Mouse (Mus musculus): Measurements from ENCODE around the gene Kat6b. TPM values are rescaled to one million over a fixed set of nuclear protein-coding genes. Genes with fewer than 3 reads are reported as not detected.

Gene Kat6b
- total RNA-seq, 2 experiments from 2014 or later: 17.6 to 22.7 TPM

DNA sequence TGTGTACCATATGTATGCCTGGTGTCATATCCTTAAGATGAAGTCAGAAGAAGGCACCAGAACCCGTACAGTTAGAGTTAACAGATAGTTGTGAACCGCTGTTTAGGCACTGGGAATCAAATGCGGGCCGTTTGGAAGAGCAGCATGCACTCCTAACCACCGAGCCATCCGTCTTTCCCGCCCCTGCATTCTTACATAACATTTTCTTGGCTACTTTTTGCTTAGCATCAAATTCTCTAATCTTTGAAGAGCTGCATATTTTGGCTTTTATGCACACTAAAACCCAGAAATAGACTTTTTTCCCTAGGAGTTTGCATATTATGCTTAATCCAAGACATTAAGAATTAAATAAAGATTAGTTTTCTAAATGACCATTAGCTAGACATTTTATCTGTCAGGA, 69.3 kb downstream of the Kat6b start:
- DNase-seq: no peak
- intact Hi-C loops (cut with DNase I): no loop called here

DNA sequence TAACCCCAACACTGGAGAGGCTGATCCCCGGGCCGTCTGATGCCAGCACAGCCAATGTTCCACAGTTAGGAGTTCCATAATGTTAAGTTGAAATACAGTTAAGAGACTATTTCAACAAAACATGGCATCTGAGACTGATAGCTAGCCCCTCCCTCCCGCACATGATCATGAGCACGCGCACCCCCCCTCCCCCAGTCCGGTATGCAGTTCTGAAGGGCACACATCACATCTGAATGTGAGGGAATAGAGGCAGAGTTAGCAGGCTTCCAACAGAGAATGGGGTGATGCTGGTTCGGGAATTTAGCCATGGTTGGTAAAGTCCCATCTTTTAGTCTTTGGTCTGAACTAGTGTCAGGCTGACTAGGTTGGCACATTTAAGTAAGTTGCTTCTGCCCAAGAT, 70.4 kb downstream of the Kat6b start:
- DNase-seq: no peak
- intact Hi-C loops (cut with DNase I): no loop called here

DNA sequence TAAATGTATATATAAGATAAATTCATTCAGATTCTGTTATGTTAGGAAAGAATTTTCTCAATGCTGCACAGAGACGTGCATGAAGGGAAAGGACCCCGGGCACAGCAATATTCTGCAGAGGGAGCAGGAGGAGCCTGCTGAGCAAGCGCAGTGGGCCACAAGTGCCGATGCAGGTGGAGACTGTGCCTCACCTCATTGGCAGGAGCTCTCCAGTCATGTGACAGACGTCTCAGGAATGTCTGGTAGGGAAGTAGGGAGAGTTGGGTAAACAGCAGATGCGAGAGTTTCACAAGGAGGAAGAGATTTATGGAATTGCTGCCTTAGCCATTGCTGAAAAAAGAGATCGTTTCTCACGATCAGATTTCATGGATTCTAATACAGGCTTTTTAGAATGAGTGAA, 71.7 kb downstream of the Kat6b start:
- no peak for DNase-seq
- intact Hi-C loops (cut with DNase I): no loop called here

DNA sequence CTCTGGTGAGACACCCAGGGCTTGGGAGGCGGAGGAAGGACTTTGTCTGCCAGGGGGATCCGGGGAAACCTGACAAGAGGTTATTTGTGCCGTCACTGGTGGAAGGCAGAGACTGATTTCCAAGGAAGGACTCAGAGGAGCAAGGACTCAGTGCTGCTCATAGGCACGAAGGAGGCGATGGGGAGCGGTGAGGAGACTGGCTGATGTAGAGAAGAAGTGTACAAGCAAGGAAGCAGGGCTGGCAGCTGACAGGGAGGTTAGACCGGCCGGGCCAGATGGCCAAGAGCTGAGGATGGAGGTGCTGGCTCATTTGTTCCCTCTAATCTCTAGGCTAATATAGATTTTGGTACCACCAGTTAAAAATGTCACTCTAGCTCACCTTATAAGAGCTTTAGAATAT, 72.8 kb downstream of the Kat6b start:
- DNase-seq: no peak
- intact Hi-C loops (cut with DNase I): no loop called here

DNA sequence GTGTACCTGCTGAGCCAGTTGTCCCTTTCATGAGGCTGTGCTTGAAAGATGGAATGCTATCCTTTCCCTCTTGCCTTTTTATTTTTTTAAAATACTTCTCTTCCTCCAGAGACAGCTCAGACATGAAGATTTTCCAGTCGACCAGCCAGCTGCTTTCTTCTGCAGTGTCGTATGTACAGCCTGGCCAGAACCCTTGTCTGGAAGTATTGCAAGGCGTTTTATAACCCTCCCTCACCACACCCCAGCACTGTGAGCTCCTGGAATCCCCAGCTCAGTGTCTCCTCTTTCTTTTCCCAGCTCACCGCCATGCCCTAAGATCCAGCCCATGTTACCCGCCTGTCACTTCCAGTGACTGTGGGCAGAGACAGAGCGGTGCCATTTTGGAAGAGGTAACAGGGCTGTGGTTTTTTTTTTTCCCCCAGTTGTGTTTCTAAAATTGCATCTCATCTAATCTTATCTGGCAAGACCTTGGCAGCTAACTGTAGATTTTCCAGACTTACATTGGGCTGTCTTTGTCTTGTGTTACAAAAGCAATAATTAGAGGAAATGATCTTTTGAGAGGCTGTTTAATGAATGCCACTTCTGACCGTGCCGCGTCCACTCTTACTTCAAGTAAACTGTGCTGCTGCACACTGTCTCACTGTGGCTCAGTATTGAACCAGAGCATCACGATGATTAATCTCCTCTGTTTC, 77.4 kb downstream of the Kat6b start:
- intact Hi-C loops (cut with DNase I): no loop called here
- peak; percentile 31 for DNase-seq

DNA sequence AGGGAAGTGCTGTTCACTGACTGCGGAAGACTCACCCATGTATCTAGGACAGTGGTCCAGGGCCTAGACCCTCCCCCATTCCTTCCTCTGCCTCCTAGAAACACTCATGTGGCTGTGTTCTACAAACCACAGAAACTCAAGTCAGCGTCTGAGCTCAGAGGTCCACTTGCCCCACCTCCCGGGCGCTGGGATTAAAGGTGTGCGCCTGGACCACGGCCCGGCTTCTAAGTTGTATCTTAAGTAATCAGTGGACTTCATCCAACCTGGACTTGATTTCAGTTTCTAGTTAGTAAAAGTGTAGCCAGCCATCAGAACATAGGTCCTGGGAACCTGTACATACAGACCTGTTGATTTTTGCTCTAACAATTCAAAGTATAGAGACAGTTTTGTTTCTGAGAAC, 78.2 kb downstream of the Kat6b start:
- no peak for DNase-seq
- intact Hi-C loops (cut with DNase I): no loop called here

DNA sequence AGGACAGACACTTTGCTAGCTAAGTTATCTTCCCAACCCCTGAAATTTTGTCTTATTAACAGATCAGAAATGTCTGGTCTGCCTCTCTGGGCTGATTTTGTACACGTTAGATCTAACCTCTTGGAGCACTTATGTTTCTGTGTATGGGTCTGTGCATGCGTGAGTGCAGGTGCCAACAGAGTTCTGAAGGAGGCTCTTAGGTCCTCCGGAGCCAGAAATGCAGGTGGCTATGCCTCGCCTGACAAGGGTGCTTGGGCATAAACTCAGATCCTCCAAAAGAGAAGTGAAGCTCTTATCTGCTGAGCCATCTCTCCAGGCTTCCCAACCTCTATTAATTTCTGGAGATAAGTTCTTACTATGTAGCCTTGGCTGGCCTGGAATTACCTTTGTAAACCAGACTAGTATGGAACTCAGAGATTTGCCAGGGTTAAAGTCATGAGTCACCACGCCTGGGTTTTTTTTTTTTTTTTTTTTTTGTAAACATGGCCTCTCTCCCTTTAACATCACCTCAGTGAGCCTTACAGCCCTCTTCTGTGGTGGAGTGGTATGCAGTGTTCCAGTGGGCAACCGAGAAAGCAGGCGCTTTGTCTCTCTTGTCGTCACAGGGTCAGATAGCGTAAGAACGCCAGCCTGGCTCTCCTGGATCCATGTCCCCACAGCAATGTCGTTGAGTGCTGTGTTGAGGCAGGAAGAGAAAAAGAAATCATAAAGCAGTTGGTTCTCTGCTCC, 79.4 kb downstream of the Kat6b start:
- DNase-seq: no peak
- intact Hi-C loops (cut with DNase I): no loop called here

DNA sequence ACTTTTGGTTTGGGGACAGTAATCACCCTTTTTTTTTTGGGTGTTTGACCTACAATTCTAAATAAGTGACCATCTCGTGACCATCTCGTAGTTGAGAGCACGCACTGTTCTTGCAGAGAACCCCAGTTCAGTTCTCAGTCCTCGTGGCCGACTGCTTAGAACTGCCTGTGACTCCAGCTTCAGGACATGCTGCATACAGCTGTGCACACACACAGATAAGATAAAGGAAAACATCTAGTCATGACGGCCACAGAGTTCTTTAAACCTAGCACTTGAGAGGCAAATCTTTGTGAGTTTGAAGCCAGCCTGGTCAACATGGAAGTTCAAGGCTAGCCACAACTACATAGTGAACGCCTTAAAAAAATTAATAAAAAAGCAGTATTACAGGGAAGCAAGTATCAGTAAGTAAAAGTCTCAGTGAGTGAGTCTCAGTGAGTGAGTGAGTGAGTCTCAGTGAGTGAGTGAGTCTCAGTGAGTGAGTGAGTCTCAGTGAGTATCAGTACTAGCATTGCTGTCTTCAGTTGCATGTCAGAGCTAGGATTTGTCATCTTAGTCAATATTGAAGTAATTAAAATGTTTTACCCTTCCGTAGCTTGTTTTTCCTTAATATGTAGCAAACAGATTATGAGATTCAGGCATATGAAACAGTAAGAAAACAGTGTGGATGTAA, 80.3 kb downstream of the Kat6b start:
- no peak for DNase-seq
- intact Hi-C loops (cut with DNase I): no loop called here

DNA sequence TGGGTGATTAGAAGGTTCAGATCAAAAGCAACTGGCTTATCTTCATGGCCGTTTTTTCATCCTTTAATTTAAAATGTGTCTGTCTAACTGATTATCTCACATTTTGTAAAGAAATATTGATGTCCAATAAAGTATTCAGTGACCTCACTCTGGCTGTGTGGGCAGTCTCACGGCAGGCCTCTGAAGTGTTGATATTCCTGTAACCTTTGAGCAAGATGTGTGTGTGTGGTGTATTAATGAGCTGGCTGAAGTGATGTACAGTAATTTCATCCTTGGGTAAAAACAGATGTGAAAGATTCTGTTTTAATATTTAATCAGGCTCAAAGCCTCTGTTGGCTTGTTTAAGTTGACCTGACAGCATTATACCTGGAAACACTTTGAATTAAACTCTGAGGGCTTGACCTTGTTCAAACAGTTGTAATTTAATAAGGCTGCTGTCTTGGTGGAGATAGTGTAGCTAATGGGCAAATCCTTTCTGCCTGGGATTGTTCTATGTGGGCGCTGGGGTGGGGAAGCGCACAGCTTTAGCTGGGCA, 82.4 kb downstream of the Kat6b start:
- intact Hi-C loops (cut with DNase I): no loop called here
- no peak for DNase-seq

DNA sequence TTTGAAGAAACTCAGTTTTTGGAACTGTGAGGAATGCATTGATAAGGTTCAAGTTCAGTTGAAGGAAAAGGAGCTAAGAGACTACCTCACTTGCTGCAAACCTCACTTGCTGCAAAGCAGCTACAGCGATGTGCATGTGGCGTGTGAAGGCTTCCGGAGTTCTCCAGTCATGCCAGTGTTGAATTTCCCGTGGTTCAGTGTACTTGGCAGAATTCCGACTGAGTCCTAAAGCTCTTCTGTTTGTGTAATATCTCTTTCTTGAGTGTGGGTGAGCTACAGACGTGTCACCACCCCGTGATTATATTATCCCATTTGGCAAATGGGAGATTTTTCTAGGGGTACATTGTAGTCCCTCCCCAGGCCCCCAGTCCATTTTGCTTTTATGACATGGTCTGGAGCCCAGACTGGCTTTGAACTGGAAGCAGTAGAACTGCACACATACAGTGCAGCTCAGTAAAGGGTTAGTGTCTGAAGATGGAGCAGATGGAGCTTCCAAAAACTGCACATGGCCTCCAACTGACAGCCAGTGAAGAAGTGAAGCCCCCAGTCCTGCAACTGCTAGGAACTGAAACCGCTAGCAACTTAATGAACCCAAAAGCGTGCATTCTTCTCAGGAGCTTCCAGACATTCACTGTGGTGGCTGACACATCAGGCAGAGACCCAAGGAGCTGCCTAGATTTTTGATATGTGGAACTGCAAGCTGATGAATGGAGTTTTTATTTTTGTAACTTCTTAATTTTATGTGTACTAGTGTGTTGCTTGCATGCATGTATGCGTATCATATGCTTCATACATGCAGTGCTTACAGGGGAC, 84.5 kb downstream of the Kat6b start:
- DNase-seq: no peak
- intact Hi-C loops (cut with DNase I): no loop called here

DNA sequence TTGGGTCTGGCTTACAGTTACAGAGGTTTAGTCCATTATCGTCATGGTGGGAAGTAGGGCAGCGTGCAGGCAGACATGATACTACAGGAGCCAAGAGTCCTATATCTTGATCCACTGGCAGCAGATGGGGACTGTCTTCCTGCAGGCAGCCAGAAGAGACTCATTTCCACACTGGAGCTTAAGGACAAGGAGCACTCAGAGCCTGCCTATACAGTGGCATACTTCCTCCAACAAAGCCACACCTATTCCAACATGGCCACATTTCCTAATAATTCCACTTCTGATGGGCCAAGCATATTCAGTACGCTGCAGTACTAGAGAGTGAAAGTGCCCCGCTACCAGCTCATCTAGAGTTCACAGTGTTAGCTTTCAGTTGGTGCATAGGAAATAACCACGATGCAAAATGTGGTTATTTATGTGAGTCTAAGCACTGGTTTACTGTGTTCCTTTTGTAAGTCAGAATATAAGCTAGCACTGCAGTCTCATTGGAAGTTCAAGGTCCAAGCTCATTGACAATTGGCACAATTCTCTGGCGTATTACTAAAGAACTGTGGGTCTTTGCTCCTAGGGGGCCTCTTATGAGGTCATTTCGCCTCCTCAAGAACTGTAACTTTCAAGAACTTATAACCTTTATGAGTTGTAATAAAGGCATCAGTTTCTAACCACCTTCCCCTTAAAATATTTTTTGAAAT, 86.2 kb downstream of the Kat6b start:
- intact Hi-C loops (cut with DNase I): no loop called here

DNA sequence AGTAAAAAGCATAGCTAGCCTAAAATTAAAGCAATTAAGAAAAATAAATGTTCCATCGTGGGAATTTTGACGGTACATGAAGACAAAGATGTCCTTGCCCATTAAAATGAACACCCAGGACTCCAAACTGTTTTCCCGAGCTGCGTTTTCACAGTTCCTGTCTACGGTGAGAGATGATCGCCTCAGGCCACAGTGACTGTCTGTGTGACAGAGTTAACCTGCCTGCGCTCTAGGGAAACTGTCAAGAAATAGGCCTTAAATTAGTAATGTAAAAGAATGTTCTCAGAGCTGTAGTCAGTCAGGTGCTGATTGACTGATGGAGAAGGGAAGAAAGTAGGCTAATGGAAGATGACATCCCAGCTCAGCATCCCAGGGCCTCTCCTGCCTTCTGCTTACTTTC, 87.6 kb downstream of the Kat6b start:
- intact Hi-C loops (cut with DNase I): no loop called here
- no peak for DNase-seq

More for the DNA sequence above, 86.2 kb downstream of the Kat6b start:
- DNase-seq: no peak

DNA sequence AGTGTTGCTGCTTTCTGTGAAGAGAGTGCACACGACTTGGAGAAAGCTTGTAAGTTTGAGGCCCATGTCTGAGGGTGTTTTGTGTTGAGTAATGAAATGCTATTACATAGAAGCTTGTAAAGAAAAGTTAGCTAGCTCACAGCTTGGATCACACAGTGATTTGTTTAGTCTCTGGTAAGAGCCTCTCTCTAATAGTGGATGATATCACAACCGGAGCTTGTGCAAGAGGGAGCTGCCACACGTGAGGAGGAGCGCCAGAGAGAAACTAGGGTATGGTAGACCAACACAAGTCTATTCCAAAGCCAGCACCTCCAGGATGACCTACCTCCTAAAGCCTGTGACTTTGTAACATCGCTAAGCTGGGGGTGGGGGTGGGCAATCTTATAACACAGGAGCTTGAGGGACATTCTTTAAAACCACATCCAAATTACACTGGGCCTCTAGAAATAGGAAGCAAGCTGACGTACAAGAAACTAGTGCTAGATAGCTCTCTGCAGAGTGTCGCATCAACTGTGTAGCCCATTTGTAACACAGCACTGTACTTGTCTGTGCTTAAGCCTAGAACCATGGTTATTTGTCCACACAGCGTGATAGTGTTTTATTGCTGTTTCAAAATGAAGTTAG, 93.6 kb downstream of the Kat6b start:
- DNase-seq: no peak

DNA sequence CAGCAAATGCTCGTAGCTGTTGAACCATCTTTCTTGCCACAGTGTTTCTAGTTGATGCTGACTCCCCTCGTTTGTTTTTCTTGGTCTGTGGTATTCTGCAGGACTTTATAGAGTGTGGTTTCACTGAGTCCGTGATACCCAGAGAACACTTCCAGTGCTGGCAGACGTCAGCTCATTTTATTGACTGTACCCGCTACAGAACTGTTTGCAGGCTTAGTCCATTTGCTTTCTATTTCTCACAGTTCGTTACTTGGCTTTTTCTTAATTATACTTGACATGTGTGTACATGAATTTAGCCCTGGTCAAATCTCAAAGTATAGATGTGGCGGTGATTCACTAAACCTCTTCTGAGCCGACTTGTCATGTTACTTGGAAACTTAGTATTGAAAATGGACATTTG, 95.6 kb downstream of the Kat6b start:
- no peak for DNase-seq
- intact Hi-C loops (cut with DNase I): no loop called here

More for the DNA sequence above, 93.6 kb downstream of the Kat6b start:
- intact Hi-C loops (cut with DNase I): no loop called here

DNA sequence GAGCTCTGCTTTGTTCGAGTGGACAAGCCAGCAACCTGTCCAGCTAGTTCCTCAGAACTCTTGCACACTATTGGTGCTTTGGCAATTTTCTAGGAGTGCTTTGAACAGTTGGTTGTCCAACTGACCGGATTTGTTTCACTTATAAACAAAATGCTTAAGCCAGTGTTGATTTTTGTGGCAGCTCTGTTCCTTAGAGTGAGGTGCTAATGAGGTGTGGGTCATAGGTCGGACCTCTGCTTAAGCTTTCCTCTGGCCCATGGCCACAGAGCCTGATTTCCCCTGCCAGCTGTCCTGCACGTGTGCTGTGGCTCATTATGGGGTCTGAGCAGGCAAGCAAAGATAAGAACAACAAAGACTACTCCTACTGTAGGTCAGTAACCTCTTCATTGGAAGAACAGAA, 100.0 kb downstream of the Kat6b start:
- DNase-seq: no peak
- intact Hi-C loops (cut with DNase I): loop anchor here (10.0 kb wide), 1 partner anchor 86 kb away; no protein-coding TSS in a partner anchor

DNA sequence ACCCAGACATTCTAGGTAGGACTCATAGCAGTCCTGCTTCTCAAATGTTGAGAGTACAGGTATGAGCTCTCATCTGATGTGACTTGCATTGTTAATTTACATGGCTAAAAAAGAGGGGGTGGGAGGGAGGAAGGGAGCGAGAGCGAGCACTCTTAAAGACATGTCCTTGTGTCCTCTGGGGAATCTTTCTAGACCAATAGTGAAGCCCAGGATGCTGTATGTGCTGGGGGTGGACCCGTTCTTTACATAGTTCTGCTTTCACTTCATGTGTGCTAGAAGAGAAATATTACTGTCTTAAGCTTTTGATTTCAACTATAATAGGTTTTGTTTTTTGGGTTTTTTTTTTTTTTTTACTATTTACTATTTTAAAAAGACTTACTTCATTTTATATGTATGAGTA, 101.1 kb downstream of the Kat6b start:
- no peak for DNase-seq
- intact Hi-C loops (cut with DNase I): loop anchor here (10.0 kb wide), 1 partner anchor 88 kb away; no protein-coding TSS in a partner anchor

DNA sequence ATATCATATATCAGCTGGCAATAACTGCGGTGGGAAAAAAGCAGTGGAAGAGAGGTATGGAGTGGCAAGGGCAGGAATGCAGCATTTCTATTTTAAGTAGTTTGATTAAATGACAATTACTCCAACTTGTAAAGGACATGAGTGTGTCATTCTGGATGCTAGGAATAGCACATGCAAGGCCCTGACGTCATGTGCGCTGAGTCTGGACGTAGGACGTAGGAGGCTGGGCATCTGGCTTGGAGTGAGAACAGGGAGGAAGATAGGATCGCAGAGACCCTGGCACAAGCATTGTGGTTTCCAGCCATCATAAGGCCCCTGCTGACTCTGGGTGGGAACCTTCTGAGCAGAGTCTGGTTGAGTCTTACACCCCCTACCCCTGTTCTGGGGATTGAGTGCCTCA, 101.8 kb downstream of the Kat6b start:
- DNase-seq: no peak
- intact Hi-C loops (cut with DNase I): loop anchor here (10.0 kb wide), 1 partner anchor 88 kb away; no protein-coding TSS in a partner anchor

DNA sequence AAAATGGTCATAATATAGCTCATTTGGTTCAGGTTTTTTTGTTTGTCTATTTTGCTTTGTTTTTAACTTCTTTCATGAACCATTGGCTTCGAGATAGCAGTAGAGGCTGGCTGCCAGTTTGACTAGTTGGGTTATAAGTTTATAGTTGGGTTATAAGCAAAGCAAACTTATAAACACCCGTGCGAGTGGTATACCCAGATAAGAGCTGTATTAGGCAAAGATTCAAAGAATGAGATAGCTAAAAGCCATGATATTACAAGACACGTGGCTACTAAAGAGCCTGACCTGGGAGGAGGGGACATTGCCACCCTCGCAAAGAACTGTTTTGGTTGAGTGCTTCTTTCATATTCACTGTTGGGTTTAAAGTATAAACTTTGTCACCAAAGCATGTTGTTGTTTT, 102.6 kb downstream of the Kat6b start:
- no peak for DNase-seq
- intact Hi-C loops (cut with DNase I): loop anchor here (10.0 kb wide), 1 partner anchor 89 kb away; no protein-coding TSS in a partner anchor

DNA sequence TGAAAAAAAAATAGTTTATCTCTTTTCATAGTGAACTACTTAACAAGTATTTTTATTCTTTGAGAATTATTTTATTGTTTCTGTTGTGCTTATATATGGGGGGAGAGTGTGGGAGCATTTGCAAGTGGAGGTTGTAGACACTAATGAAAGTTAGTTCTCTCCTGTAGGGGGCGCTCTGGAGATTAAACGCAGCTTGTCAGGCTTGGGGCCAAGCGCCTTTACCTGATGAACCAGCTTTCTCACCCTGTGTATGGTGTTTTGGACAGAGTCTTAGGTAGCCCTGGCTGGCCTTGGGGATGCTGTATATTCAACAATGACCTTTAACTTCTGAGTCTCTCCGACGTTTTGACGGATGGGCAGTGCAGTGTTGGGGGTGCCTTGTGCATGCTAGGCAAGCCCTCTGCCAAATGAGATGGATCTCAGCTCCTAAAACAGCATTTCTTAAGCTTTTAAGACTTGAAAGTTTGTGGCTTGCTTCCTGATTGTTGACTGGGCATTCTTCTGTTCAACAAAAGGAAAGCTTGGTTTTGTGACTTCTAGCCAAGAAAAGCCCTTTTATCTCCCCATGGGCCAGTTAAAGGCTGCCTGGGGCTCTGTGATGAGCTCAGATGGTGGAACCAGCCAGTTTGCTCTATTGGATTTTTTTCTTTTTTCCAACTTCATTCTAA, 103.4 kb downstream of the Kat6b start:
- intact Hi-C loops (cut with DNase I): loop anchor here (10.0 kb wide), 1 partner anchor 90 kb away; no protein-coding TSS in a partner anchor
- no peak for DNase-seq
